Mouse (Mus musculus): ENCODE results near the gene Cyth3.
A peak's percentile ranks its signal among the peaks of the same experiment; 100 is the strongest.

The Cyth3 gene

GRCm38 (mm10) chr5:143621893-143622622, at the start of gene Cyth3:
Gene Cyth3, plus strand, starts transcription at chr5:143622447.
- peak; percentile 96 for DNase-seq (ENCODE audit: low spot score in 2 of 2)

DNA sequence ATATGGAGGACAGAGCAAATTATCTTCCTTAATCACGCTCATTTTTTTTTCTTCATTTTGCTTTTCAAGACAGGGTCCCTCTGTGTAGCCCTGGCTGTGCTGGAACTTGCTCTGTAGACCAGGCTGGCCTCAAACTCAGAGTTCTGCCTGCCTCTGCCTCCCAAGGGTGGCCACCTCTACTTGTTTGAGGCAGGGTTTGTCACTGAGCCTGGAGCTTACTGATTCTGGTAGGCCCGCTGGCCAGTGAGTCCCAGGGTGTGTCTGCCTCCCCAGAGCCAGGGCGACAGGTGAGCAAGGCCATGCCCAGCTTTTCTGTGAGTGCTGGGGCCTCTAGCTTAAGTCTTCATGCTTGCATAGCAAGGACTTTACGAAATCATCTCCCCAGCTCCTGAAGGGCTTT, 49.2 kb upstream of the Cyth3 start:
- peak in 1 of 2 experiments; percentile 21 for DNase-seq (ENCODE audit: low spot score in 2 of 2)

GRCm38 (mm10) chr5:143574261-143575178, 47.7 kb upstream of the Cyth3 start:
- peak; percentile 43 to 59 for DNase-seq (ENCODE audit: low spot score in 2 of 2)

DNA sequence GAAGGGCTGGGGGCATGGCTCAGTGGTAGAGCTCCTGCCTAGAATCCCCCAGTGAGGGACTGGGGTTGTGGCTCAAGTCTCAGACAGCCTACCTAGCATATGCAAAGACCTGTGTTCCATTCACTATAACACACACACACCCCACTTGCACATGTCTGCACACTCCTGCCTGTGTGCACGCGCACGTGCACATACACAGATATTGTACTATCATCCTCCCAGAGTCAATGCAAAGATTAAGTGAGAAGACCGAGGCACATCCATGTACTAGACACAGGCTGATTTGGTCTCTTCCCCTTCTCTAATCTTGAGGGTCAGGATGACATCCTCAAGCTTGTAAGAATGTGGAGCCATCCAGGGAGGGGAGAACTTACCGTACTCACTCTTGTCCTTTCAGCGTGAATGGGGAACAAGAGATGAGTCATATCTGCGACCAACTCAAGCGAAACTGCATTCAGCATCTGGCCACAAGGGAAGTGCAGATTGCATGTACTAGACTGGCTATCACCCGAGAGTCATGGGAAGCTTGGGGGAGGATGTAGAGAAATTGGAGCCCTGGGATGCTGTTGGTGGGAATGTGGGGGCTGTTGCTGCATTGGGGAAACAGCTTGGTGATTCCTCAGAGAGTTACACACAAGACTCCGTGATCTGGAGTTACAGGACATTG, 42.6 kb upstream of the Cyth3 start:
- DNase-seq (ENCODE audit: low spot score in 2 of 2) = no peak

- DNase-seq (ENCODE audit: low spot score in 2 of 2) = no peak
These were observed 41.3 kb upstream of the Cyth3 start for GRCm38 (mm10) chr5:143580982-143581381.

DNA sequence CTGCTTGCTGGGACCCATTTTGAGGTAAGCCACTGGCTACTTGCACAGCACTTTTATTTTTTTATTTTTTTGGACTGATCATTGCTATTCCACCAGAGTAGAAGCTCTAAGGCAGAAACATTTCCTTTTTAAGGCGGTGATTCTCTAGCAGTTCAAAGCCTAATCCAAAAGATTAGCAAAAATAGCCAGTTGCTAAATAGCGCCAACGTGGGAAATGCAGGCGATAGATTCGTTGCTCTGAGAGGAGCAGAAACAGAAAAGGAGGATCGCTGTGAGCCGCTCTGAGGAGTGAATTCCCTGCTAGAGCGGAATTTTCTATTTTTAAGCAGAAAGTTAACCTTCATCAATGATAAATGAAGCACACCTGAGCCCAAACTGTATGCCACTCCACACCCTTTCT, 40.4 kb upstream of the Cyth3 start:
- peak; percentile 55 to 60 for DNase-seq (ENCODE audit: low spot score in 2 of 2)

DNA sequence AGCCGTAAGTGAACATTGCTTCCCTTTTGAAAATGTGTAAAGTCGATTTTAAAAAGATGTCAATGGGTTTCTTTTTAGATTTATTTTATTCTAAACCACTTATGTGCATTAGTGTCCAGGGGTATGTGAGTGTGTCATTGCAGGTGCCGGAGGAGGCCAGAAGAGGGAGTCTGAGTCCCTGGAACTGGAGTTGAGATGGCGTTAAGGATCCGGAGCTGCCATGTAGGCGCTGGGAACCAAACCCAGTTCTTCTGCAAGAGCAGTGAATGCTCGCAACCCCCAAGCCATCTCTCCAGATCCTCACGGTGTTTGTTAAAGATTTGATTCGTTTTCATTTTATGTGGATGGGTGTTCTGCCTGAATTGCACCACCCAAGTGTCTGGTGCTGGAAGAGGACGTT, 39.2 kb upstream of the Cyth3 start:
- DNase-seq (ENCODE audit: low spot score in 2 of 2) = no peak

GRCm38 (mm10) chr5:143584982-143585381, 37.3 kb upstream of the Cyth3 start:
- no peak for DNase-seq (ENCODE audit: low spot score in 2 of 2)

- DNase-seq (ENCODE audit: low spot score in 2 of 2) = no peak
These were observed 35.9 kb upstream of the Cyth3 start for GRCm38 (mm10) chr5:143586386-143586785.

DNA sequence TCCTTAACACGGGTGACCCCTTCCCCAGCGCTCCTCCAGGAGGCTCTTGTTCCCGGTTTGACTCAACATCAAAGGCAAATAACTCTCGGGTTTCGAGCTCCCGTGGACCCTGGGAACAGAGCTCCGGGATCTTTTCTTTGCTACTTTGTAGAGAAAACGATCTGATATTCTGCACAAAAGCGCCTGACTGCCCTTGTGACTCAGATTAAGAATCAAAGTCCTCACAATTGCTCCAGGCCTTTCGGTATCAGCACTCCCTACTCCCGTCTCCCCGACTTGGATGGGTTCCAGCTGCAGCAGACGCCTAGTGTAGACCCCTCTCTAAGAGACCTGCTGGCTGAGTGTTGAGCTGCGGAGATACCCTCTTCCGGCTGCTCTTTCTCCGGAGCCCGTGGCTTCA, 33.1 kb upstream of the Cyth3 start:
- peak in 1 of 2 experiments; percentile 46 for DNase-seq (ENCODE audit: low spot score in 2 of 2)

DNA sequence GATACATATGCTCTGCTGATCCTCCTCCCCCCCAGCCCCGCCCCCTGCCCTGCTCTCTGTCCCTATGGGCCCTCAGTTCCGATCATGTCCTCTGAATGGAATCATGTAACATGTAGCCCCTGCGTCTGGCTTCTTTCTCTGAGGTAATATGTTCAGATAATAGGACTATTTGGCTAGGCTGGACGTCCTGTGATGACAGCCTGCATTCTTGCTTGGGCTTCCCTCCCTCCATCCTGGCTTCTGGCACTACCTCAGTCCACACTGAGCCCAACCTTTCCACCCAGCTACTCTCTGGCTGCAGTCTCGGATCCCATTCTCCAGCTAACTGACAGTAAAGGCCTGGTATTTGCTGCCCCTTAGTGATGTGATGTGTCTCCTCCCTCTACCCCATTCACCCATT, 29.3 kb upstream of the Cyth3 start:
- DNase-seq (ENCODE audit: low spot score in 2 of 2) = no peak

GRCm38 (mm10) chr5:143593563-143594146, 28.6 kb upstream of the Cyth3 start:
- no peak for DNase-seq (ENCODE audit: low spot score in 2 of 2)

DNA sequence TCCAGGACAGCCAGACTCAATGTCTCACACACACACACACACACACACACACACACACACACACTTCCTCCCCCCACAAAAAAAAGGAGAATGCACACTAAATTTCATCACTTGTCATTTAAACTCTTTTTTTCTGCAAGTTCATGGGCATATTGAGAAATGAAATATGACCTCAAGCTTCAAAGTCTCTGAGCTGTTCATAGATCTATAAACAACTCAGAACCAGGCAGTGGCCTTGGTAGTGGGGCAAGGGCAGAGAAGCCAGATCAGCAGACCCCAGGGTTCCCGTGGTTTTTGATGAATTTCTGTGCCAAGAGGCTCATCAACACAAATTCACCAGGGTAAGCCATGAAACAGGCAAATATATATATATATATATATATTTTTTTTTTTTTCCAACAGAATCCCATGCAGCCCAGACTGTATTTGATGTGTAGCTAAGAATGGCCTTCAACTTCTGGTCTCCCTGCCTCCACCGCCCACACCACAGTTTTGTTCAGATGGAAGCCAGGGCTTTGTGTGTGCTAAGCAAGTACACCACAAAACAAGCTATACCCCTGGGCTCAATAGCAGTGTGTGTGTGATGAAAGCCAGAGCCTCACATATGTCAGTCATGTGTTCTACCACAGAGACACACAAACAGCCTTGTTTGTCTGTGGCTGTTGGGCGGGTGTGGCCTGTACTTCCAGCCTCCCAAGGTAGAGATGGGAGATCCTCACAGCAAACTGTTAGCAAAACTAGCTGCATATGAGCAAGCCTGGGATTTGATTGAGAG, 27.8 kb upstream of the Cyth3 start:
- no peak for DNase-seq (ENCODE audit: low spot score in 2 of 2)

GRCm38 (mm10) chr5:143602051-143602450, 20.2 kb upstream of the Cyth3 start:
- no peak for DNase-seq (ENCODE audit: low spot score in 2 of 2)

- DNase-seq (ENCODE audit: low spot score in 2 of 2) = no peak
These were observed 18.0 kb upstream of the Cyth3 start for GRCm38 (mm10) chr5:143604157-143604774.

DNA sequence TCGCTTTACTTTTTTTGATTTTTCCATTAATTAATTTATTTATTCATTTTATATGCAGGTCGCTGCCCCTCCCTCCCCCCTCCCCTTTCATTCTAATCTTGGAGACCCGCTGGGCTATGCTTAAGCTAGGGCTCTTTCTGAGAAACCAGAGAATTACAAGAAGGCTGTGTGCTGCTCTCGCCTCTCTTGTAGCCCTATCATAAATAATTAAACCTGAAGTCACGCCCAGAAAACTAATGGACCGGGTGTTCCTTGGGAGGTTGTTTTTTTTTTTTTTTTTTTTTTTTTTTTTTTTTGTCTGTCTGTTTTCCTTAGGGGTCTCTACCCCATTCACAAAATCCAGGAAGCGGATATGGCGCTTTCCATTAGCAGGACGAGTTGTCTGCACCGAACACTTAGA, 15.5 kb upstream of the Cyth3 start:
- DNase-seq (ENCODE audit: low spot score in 2 of 2) = no peak

- peak; percentile 81 to 88 for DNase-seq (ENCODE audit: low spot score in 2 of 2)
These were observed 14.1 kb upstream of the Cyth3 start for GRCm38 (mm10) chr5:143608175-143608574.

- DNase-seq (ENCODE audit: low spot score in 2 of 2) = peak; percentile 50 to 54
These were observed 10.3 kb upstream of the Cyth3 start for GRCm38 (mm10) chr5:143611954-143612353.

- no peak for DNase-seq (ENCODE audit: low spot score in 2 of 2)
These were observed 9.0 kb upstream of the Cyth3 start for GRCm38 (mm10) chr5:143613265-143613664.

DNA sequence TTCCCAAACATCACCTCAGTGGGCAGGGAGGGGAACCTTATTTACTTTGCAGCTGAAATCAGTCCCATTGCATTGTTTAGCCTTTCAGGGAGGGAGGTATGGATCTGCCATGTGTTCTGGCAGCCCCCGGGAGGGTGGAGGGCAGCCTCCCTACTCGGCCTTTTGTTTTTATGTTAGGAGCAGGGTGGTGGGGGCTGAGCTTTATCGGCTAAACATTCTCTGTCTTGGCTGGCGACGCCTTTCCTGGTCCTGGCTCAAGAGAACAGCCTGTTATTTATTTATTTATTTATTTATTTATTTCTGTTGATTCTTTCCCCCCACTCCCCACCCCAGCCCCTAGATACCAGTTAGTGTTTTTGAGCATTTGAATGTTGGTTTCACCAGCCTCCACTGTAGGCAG, 7.7 kb upstream of the Cyth3 start:
- DNase-seq (ENCODE audit: low spot score in 2 of 2) = no peak

GRCm38 (mm10) chr5:143615353-143615752, 6.9 kb upstream of the Cyth3 start:
- no peak for DNase-seq (ENCODE audit: low spot score in 2 of 2)
